Mouse (Mus musculus) adrenal gland, postnatal 10 days (tissue): ENCODE measurements around the gene Ctu2. TPM values are rescaled to one million over a fixed set of nuclear protein-coding genes. Genes with fewer than 3 reads are reported as not detected.

Source experiments
- microRNA-seq: library from miRNA; unstranded; fragments of <30 nt; microRNA quantifications from one replicate; pipeline ENCODE4 v1.2.0, GENCODE M21; 2021
- total RNA-seq, 2 experiments: library from RNA; stranded (reverse); gene quantifications; 2 replicates each; pipeline ENCODE4 v1.2.3; 2021

The Ctu2 gene
- total RNA-seq, 2 experiments from 2014 or later = 21.2 to 21.4 TPM

Small RNAs within 50 kb of the gene (microRNA-seq; reads per million reads assigned to microRNA genes)
- gene Gm24366 = not detected

Other genes starting within 250 kb of the Ctu2 start
- gene Zfpm1, start 194.0 kb upstream of the Ctu2 start, total RNA-seq = 10 to 100 TPM; 27.2 to 29.0 TPM
- gene Trhr2, start 115.4 kb upstream of the Ctu2 start, total RNA-seq = not detected
- gene Zc3h18, start 99.5 kb upstream of the Ctu2 start, total RNA-seq = 10 to 100 TPM; 36.2 to 37.7 TPM
- not detected for gene Il17c, start 54.1 kb upstream of the Ctu2 start, total RNA-seq
- 10 to 100 TPM; 38.6 to 40.1 TPM for gene Cyba, start 43.2 kb upstream of the Ctu2 start, total RNA-seq
- 1 to 10 TPM; 7.4 to 8.0 TPM for gene Mvd, start 32.7 kb upstream of the Ctu2 start, total RNA-seq
- 1 to 10 TPM in 1 of 2 experiments, under 1 TPM in 1; 0.27 to 1.5 TPM for gene Snai3, start 15.4 kb upstream of the Ctu2 start, total RNA-seq
- gene Rnf166, start 79 bp upstream of the Ctu2 start, total RNA-seq = 10 to 100 TPM; 40.4 to 42.0 TPM
- gene Piezo1, start 75.2 kb downstream of the Ctu2 start, total RNA-seq = 10 to 100 TPM; 31.5 to 41.5 TPM
- 10 to 100 TPM; 17.2 to 20.7 TPM for gene Cdt1, start 91.9 kb downstream of the Ctu2 start, total RNA-seq
- gene Aprt, start 100.8 kb downstream of the Ctu2 start, total RNA-seq = 10 to 100 TPM; 67.5 to 72.3 TPM
- gene Galns, start 135.3 kb downstream of the Ctu2 start, total RNA-seq = 1 to 10 TPM; 8.0 to 8.3 TPM
- gene Trappc2l, start 135.5 kb downstream of the Ctu2 start, total RNA-seq = 10 to 100 TPM; 48.9 to 56.5 TPM
- not detected for gene Pabpn1l, start 146.6 kb downstream of the Ctu2 start, total RNA-seq
- 10 to 100 TPM; 12.0 to 14.3 TPM for gene Cbfa2t3, start 223.0 kb downstream of the Ctu2 start, total RNA-seq